Mouse (Mus musculus) liver, embryonic 13.5 days (tissue): ENCODE measurements around the gene Gjd2. TPM values are rescaled to one million over a fixed set of nuclear protein-coding genes. Genes with fewer than 3 reads are reported as not detected.

ENCODE experiments used
- ATAC-seq: fragments of 200-750 bp; cut with Nextera tagmentation; 2 replicates; pipeline ENCODE4 v1.8.0; 2017; ENCODE audit warnings: low read depth, mild to moderate bottlenecking, moderate number of reproducible peaks, moderate library complexity
- DNase-seq: peaks from one replicate; pipeline ENCODE4 v3.0.0; 2022
- H3K27ac ChIP-seq: fragments of 300-500 bp; sonication (generic); 2 replicates; pipeline ENCODE4 v1.5.1; 2015; ENCODE audit warnings: moderate library complexity, mild to moderate bottlenecking, inconsistent platforms
- H3K27me3 ChIP-seq: fragments of 300-500 bp; sonication (generic); 2 replicates; pipeline ENCODE4 v1.6.1; 2015; ENCODE audit warnings: mild to moderate bottlenecking, inconsistent platforms
- H3K36me3 ChIP-seq: fragments of 300-500 bp; sonication (generic); 2 replicates; pipeline ENCODE4 v1.6.1; 2015; ENCODE audit warnings: mild to moderate bottlenecking, inconsistent platforms
- H3K4me1 ChIP-seq: fragments of 300-500 bp; sonication (generic); replicated peaks from 2 replicates; pipeline ENCODE4 v1.6.1; 2015; ENCODE audit warnings: inconsistent platforms
- H3K4me2 ChIP-seq: fragments of 300-500 bp; sonication (generic); 2 replicates; pipeline ENCODE4 v1.6.1; 2015; ENCODE audit warnings: inconsistent platforms, mild to moderate bottlenecking, moderate library complexity
- H3K4me3 ChIP-seq: fragments of 300-500 bp; sonication (generic); replicated peaks from 2 replicates; pipeline ENCODE4 v1.5.1; 2015; ENCODE audit warnings: mild to moderate bottlenecking, inconsistent platforms
- H3K9ac ChIP-seq: fragments of 300-500 bp; sonication (generic); 2 replicates; pipeline ENCODE4 v1.6.1; 2015; ENCODE audit warnings: mild to moderate bottlenecking, inconsistent platforms
- H3K9me3 ChIP-seq: fragments of 300-500 bp; sonication (generic); replicated peaks from 2 replicates; pipeline ENCODE4 v1.6.1; 2016; ENCODE audit warnings: inconsistent platforms
- WGBS: fragments of 180-500 bp; shearing (Covaris S2); methylation state at CpG from one replicate; pipeline ENCODE4 v1.1.7; 2015; ENCODE audit not compliant: insufficient replicate concordance; 5-methylcytosine and 5-hydroxymethylcytosine counted together
- polyA plus RNA-seq: library from polyadenylated mRNA; unstranded; fragments of >200 nt; fragmentation: Nextera tagmentation; extraction: Ambion mirVana; gene quantifications from 2 replicates; pipeline ENCODE4 v1.2.1, GENCODE M21; 2015

Gene Gjd2
- not detected in 2 replicates for polyA plus RNA-seq

DNA sequence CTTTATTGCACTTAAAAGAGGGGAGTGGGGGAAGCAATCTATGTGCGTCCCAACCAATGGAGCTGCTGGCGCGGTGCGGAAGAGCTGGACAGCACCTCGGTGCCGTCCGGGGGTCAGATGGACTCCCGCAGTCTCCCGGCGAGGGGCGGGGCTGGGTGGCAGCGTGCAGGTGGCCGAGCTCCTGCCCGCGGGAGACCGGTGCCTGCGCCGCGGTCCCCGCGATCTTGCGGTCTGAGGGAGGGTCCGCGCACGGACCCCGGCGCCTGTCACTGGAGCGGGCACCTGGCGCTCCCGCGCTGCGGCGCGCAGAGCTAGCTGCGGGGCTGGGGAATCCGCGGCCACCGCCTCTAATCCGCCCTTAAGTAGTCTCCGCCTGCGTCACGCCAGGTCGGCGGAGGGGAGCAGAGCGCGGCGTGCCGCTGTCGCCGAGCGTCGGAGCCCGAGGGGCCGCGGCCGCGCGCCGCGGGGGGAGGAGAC, at the start of gene Gjd2:
Gene Gjd2 (minus strand): TSS at position 325 of the 477 bp plus-strand sequence.
- Histone ChIP-seq H3K36me3 (no peaks in the 10 kb centered on the region), H3K9me3 (no peaks in the 10 kb centered on the region), H3K27ac (no peak within 1 kb of the TSS), H3K27me3 (peaks cover 42% of the 10 kb centered on the region), H3K9ac (no peak within 1 kb of the TSS), H3K4me2 (peak within 1 kb of the TSS; percentile 52), H3K4me1 (no peaks in the 10 kb centered on the region), H3K4me3 (peak within 1 kb of the TSS; percentile 38)
- WGBS, result 2% methylated on average over 60 of the region's 60 CpGs
- ATAC-seq, result no peak
- DNase-seq, result no peak

DNA sequence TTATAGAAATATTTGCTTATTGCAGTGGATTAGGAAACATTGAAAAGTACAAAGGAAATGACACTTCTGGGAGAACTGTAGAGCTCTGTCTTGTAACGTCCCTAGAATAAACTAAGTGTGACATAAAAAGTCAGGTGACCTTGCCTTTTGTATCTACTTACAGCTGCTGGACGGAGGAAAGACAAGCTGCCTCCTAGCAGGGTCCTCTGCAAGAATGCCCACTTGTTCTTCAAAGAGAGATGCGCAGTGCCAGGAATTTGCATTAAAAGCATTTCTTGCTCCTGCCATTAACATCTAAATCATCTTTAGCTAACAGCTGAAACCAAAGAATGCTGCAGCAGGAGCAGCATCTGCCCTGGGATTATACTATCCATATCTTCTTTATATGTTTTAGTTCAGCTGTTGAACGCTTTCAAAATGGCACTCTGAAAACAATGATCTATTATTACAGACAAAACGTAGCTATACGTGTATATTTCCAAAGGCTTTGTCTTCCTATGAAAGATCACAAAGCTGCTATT, 46.7 kb upstream of the Gjd2 start:
- Histone ChIP-seq H3K27me3 (no peaks in the 10 kb centered on the region), H3K9me3 (no peaks in the 10 kb centered on the region), H3K4me3 (no peak overlapping the region), H3K36me3 (no peaks in the 10 kb centered on the region), H3K4me1 (no peaks in the 10 kb centered on the region), H3K27ac (no peak overlapping the region), H3K4me2 (no peak overlapping the region), H3K9ac (no peak overlapping the region)
- DNase-seq (no peak), ATAC-seq (no peak)
- WGBS, result 55% methylated on average over 6 of the region's 6 CpGs

DNA sequence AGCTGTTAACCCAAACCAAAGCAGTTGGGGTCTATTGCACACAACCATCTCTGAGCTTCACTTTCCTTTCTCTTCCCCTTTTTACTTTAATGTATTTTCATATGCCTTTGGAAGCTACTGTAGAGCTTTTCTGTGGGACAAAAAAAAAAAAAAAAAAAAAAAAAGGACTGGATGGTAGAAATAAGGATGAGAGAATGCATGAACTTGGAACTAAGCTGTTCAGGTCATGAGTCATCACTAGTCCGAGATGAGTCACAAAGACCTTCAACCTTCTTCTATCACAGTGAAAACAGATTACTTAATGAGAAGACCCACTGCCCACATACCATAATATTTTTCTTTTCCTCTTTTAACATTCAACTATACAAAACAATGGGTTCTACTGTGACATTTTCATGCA, 46.2 kb upstream of the Gjd2 start:
- Histone ChIP-seq H3K9me3 (no peaks in the 10 kb centered on the region), H3K27ac (no peak overlapping the region), H3K9ac (no peak overlapping the region), H3K4me2 (no peak overlapping the region), H3K4me3 (no peak overlapping the region), H3K36me3 (no peaks in the 10 kb centered on the region), H3K4me1 (no peaks in the 10 kb centered on the region), H3K27me3 (no peaks in the 10 kb centered on the region)
- DNase-seq (no peak), ATAC-seq (no peak)
- 46% methylated on average over 1 of the region's 1 CpGs for WGBS

DNA sequence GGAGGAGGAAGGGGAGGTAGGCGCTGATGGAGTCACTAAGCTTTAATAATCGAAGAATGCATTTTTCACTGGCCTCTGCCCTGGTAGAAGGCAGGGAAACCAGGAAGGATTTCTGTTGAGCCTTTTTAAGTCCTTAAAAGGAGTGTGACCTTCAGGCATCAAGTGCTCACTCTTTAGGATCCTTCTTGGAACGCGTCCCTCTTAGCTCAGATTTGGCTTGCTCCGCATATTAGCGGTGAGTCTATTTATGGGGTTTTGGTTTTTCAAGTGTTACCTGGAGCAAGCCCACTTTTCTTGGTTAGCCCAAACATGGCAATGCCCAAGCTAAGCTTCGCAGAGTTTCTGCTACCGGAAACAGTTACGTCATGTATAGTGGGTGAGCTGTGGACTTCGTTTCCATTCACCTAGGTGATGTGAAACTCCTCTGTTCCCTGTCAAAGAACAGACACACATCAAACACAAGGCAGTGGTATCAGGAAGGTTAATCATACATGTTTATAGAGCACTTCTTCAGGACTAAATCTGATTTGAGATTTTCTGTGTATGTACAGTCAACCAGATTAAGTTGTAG, 44.9 kb upstream of the Gjd2 start:
- Histone ChIP-seq H3K4me3 (no peak overlapping the region), H3K27ac (no peak overlapping the region), H3K36me3 (no peaks in the 10 kb centered on the region), H3K9me3 (no peaks in the 10 kb centered on the region), H3K4me2 (no peak overlapping the region), H3K4me1 (no peaks in the 10 kb centered on the region), H3K9ac (no peak overlapping the region), H3K27me3 (no peaks in the 10 kb centered on the region)
- DNase-seq, result no peak
- no peak for ATAC-seq
- WGBS, result 79% methylated on average over 10 of the region's 10 CpGs

DNA sequence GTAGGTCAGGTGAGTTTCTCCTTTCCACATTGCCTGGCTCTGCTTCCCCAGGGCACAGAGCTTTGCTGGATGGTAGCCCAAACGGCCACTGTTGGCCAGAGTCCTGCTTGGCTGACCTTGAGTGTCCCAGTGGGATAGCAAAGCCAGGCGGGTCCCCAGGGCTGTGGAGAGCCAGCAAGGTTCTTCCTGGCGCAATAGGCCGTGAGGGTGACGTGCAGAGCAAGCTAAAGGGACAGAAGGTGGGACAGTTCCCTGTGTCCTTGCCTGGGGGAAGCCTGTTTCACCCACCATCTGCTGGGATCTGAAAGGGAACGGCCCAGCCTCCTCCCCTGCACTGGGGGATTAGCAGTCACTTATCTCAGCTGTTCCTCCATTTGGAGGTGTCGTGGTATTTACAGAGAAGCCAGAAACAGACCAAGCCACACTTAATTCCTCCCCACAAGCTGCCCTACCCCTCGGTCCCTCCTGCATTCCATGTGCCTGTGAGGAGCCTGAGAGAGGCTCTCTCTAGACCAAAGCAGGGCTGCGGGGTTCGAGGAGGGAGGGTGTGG, 44.0 kb upstream of the Gjd2 start:
- WGBS, result 18% methylated on average over 10 of the region's 10 CpGs
- no peaks in the 10 kb centered on the region for H3K4me1 ChIP-seq

DNA sequence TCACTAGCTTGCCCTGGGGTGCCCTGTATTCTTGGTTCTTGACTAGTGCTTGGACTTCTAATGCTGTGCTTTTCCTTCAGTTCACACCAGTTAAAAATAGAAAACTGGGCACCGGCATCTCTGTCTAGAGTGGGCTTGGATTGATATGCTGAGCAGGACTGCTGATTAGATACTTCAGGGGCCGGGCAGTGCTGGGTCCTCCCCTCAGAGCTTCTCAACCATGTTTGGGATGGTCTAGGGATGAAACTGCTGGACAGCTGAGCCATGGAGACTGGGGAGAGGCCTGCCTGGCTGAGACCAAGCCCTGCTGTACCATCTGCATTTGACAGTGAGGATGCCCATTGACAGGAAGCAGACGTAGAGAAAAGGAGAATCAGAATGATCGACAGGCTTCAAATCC, 40.7 kb upstream of the Gjd2 start:
- H3K9ac ChIP-seq, result no peak overlapping the region
- DNase-seq (no peak), ATAC-seq (no peak)
- H3K27me3 ChIP-seq, result no peaks in the 10 kb centered on the region
- no peak overlapping the region for H3K4me3 ChIP-seq
- WGBS, result 63% methylated on average over 4 of the region's 4 CpGs
- no peaks in the 10 kb centered on the region for H3K4me1 ChIP-seq
- H3K36me3 ChIP-seq, result no peaks in the 10 kb centered on the region
- H3K27ac ChIP-seq, result no peak overlapping the region
- H3K4me2 ChIP-seq, result no peak overlapping the region
- H3K9me3 ChIP-seq, result no peaks in the 10 kb centered on the region

More for the DNA sequence above, 44.0 kb upstream of the Gjd2 start:
- DNase-seq, result no peak
- no peak overlapping the region for H3K9ac ChIP-seq
- no peaks in the 10 kb centered on the region for H3K36me3 ChIP-seq
- H3K27me3 ChIP-seq, result no peaks in the 10 kb centered on the region
- H3K4me2 ChIP-seq, result no peak overlapping the region
- ATAC-seq, result no peak
- no peak overlapping the region for H3K27ac ChIP-seq
- H3K4me3 ChIP-seq, result no peak overlapping the region
- no peaks in the 10 kb centered on the region for H3K9me3 ChIP-seq

DNA sequence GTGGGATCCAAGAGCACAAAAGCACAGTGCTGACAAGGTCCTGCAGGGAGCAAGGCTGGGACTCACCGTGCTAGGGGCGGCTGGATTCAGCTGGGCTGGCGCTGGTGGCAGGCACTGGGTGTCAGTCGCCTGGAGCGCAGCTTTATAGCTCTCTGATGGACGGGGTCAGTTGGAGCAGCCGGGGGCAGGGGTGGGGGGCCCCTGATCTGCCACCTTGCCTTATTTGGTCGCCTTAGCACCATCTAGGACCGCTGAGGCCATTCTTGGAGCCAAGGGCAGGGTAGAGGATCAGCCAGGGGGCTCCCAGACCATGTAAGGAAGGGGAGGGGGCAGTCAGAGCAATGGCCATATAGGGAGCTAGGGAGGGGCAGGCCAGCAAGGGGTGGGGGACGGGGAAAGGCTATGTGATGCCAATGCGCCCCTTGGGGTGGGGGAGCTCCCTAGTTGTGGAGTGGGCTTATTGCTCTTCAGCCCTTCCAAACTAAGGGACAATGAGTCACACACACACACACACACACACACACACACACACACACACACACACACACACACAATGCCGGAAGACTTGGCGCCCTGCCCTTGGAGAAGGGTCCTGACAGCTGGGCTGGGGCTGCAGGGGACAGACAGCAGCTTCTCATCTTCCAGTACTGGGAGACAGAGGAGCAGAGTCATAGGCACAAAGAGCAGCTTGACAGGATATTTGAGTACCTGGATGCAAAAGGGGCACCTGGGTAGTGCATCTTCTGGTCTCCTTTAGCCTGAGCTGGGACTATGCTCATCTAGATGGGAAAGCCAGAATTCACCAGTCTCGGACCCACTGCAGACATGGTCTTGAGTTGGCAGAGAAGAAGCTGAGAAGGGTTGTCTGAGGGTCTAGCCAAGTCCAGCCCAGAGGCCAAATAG, 39.5 kb upstream of the Gjd2 start, which contains the start of gene Actc1:
Gene Actc1 (minus strand): TSS at position 853 of the 903 bp plus-strand sequence.
- WGBS, result 23% methylated on average over 14 of the region's 14 CpGs
- H3K4me3 ChIP-seq, result no peak within 1 kb of the TSS
- DNase-seq, result no peak

DNA sequence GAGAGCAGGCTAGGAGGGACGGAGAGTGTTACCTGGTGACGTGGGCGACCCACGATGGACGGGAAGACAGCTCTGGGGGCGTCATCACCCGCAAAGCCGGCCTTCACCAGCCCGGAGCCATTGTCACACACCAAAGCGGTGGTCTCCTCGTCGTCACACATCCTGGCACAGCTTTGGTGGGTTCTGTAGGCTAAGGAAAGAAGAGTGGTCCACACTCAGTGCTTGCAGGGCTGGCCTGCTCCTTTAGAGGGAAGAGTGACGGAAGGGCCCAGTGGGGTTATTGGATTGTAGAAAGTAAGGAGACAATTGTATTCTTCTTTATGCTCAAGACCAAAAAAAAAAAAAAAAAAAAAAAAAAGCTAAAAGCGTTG, 38.4 kb upstream of the Gjd2 start:
- H3K27me3 ChIP-seq, result no peaks in the 10 kb centered on the region
- WGBS, result 77% methylated on average over 14 of the region's 14 CpGs
- H3K4me2 ChIP-seq, result no peak overlapping the region
- ATAC-seq, result no peak
- no peak overlapping the region for H3K9ac ChIP-seq
- no peaks in the 10 kb centered on the region for H3K4me1 ChIP-seq
- H3K4me3 ChIP-seq, result no peak overlapping the region
- DNase-seq, result no peak
- H3K27ac ChIP-seq, result no peak overlapping the region
- no peaks in the 10 kb centered on the region for H3K9me3 ChIP-seq
- no peaks in the 10 kb centered on the region for H3K36me3 ChIP-seq

More for the DNA sequence above, 39.5 kb upstream of the Gjd2 start, which contains the start of gene Actc1:
- ATAC-seq, result no peak
- Histone ChIP-seq H3K27me3 (no peaks in the 10 kb centered on the region), H3K9ac (no peak within 1 kb of the TSS), H3K27ac (no peak within 1 kb of the TSS), H3K36me3 (no peaks in the 10 kb centered on the region), H3K4me1 (no peaks in the 10 kb centered on the region), H3K9me3 (no peaks in the 10 kb centered on the region), H3K4me2 (no peak within 1 kb of the TSS)

DNA sequence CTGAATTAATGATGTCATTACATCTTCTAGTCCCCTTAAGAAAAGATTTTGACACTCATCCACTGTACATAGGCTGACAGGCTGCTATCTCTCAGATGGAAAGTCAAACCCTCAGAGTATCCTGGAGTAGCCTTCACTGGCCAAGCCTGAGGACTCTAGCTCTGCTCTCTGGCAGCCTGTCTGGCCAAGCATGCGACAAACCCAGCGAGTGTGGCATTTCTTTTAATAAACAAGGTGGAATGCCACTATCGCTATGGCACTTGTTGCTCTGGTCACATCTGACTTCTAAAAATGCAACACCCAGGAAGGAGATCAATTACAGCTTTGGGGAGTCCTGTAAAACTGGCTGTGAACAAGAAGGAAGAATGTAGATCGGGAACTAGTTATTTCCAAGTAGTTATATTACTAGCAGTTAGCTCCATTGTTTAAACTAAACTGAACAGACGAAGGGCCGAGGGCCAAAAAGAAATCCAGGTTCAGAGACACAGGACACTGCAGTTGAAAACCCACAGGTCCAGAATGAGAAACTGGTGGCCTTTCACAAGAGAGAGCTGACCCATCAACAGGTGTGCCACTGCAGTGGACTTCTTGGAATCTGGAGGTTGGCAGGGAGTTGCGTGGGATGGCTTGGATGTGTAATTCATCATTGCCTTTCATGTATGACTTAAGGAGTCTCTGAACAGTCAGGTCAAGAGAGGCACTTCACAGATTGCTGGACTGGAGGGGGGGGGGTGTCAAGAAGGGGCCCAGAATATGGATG, 37.9 kb upstream of the Gjd2 start:
- Histone ChIP-seq H3K9me3 (no peaks in the 10 kb centered on the region), H3K4me1 (no peaks in the 10 kb centered on the region), H3K4me3 (no peak overlapping the region), H3K4me2 (no peak overlapping the region), H3K36me3 (no peaks in the 10 kb centered on the region), H3K27ac (no peak overlapping the region), H3K27me3 (no peaks in the 10 kb centered on the region), H3K9ac (no peak overlapping the region)
- 74% methylated on average over 7 of the region's 7 CpGs for WGBS
- ATAC-seq (no peak), DNase-seq (no peak)

DNA sequence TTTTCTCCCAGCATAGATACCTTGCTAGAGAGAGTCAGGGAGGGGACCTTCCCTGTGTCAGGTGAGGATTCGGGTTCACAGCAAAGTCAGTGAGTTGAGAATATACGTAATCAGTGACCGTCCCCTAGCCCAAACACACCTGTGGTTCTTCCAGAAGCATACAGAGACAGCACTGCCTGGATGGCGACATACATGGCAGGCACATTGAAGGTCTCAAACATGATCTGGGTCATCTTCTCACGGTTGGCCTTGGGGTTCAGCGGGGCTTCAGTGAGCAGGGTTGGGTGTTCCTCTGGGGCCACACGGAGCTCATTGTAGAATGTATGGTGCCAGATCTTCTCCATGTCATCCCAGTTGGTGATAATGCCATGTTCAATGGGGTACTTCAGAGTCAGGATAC, 36.7 kb upstream of the Gjd2 start:
- no peak overlapping the region for H3K27ac ChIP-seq
- no peaks in the 10 kb centered on the region for H3K9me3 ChIP-seq
- no peaks in the 10 kb centered on the region for H3K27me3 ChIP-seq
- no peaks in the 10 kb centered on the region for H3K4me1 ChIP-seq
- ATAC-seq (no peak), DNase-seq (no peak)
- H3K4me3 ChIP-seq, result no peak overlapping the region
- H3K36me3 ChIP-seq, result no peaks in the 10 kb centered on the region
- WGBS, result 77% methylated on average over 7 of the region's 7 CpGs
- no peak overlapping the region for H3K4me2 ChIP-seq
- no peak overlapping the region for H3K9ac ChIP-seq

DNA sequence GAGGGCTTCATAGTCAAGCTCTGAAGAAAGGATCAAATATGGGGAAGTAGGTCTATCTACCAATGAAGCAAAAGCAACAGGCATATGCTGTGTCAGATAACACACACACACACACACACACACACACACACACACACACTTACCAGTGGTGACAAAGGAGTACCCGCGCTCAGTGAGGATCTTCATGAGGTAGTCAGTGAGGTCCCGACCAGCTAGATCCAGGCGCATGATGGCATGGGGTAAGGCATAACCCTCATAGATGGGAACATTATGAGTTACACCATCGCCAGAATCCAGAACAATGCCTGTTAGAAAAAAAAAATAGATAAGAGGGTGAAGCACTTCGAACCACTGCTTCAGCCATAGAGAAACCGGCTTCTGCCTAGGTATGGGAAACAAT, 36.0 kb upstream of the Gjd2 start:
- DNase-seq, result no peak
- Histone ChIP-seq H3K27ac (no peak overlapping the region), H3K4me2 (no peak overlapping the region), H3K9ac (no peak overlapping the region), H3K27me3 (no peaks in the 10 kb centered on the region), H3K4me1 (no peaks in the 10 kb centered on the region), H3K36me3 (no peaks in the 10 kb centered on the region), H3K9me3 (no peaks in the 10 kb centered on the region), H3K4me3 (no peak overlapping the region)
- ATAC-seq, result no peak
- WGBS, result 73% methylated on average over 7 of the region's 7 CpGs
